Mouse (Mus musculus) E14TG2a.4 (cell line): ENCODE results near the gene Zkscan1.

Experiments used
- CTCF ChIP-seq: conservative IDR thresholded peaks from 2 replicates; pipeline ENCODE4 v1.5.1; 2014; ENCODE audit warnings: low read length
- POU5F1 ChIP-seq: IDR thresholded peaks from 2 replicates; pipeline ENCODE4 v1.6.1; 2014; ENCODE audit warnings: low read length, borderline replicate concordance

DNA sequence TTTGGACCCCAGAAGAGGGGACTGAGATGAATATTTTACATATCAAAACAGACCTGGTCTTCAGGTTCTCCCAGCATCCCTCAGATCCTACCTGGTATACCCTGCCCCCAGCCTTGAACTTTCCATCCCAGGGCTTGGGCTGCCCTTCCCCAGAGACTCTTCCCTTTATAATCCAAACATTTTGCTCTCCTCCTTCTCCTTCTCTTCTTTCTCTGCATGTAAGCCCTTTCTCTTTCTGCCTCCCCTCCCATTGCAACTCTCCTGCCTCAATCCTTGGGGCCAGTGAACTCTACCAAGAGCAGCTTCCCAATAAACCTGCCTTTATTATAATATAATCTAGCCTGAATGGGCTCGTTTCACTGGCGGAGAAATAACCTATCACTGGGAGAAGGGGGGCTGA lies 948 bp upstream of the Zkscan1 start:
- no peak for TF ChIP-seq CTCF
- no peak for TF ChIP-seq POU5F1
